Mouse (Mus musculus) splenic B cell, adult 2 months (primary cell): Measurements from ENCODE around the gene Lrrc4.

Experiments used
- DNase-seq: peaks from one replicate; pipeline ENCODE4 v3.0.0-alpha.2; 2011; ENCODE audit warnings: low read depth, low spot score
- H3K27me3 ChIP-seq: 2 replicates; pipeline ENCODE4 v1.6.1; 2012; ENCODE audit warnings: mild to moderate bottlenecking, low read length, moderate library complexity, mixed read lengths; ENCODE audit not compliant: control insufficient read depth, poor library complexity, insufficient read depth, severe bottlenecking
- H3K36me3 ChIP-seq: 2 replicates; pipeline ENCODE4 v1.6.1; 2012; ENCODE audit warnings: mild to moderate bottlenecking, low read length, moderate library complexity, mixed read lengths; ENCODE audit not compliant: control insufficient read depth, poor library complexity, insufficient read depth, severe bottlenecking

Lrrc4 gene

DNA sequence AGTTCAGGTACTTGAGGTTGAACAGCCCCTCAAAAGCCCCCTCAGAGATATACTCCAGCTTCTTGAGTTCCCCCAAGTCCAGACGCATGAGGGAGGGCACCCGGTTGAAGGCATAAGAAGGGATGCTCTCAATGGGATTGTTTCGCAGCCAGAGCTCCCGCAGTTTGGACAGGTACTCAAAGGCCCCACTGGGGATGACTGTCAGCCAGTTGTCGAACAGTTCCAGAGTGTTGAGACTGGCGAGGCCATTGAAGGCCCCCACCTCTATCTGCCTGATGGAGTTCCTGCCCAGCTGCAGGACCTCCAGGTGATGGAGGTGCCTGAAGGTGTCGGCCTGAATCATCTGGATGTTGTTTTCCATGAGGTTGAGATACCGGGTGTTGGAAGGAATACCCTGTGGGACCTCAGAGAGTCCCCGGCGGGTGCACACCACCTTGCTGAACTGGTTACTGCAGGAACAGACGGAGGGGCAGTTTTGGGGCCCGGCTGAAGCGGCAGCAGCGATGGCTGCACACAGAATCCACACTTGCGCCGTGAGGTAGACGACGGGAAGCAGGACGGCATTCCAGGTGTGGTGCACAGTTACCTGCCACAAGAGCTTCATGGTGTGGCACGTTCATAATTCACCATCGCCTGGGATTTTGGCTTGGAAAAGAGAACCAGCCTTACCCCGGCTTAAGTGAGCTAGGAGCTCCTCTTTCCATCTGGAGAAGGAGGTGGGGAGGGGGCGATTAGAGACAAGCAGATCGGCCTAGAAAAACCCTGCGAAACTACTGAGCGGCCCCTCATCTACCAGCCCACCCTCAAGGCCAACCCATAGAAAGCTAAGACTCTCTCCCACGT is at the start of gene Lrrc4:
Gene Lrrc4, minus strand, starts transcription at position 737 of the 843 bp plus-strand sequence.
- no peaks in the 10 kb centered on the region for H3K36me3 ChIP-seq
- no peak for DNase-seq
- H3K27me3 ChIP-seq = no peaks in the 10 kb centered on the region; the same call in 1 of the 2 replicates

DNA sequence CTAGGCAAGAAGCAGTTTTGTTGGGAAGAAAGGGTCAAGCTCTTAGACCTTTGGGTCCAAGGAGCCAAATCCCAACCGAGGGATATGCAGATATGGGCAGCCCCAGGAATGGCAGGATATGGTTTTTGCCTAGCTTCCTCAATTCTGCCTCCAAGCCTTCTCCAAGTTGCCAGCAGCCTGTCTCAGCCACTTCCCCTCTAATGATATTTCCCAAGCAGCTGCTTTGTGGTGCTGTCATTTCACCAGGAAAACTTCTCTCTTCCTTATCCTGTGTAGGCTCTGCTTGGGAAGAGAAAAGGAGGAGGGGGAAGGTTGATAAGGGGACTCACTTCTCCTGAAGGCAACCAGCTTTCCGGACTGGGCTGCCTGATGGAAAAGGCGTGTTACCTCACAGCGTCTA is 49.4 kb upstream of the Lrrc4 start:
- Histone ChIP-seq H3K27me3 (no peaks in the 10 kb centered on the region), H3K36me3 (no peaks in the 10 kb centered on the region; the same call in 1 of the 2 replicates)
- no peak for DNase-seq

DNA sequence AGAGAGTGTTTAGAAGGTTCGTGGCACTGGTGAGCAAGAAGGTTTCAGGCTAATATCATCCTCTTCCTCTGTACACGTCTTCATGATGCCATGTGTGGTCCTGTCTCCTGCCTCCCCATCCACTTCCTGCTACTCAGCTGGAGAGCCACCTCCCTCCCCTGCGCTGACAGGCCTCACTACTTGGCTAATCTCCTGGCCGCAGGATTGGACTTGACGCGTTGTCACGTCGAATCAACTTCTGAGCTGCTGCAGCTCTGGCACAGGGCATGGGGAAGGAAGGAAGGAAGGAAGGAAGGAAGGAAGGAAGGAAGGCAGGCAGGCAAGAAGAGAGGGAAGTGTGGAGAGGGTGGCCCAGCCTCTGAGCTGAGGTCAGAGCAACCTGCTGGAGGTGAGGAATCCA is 47.8 kb upstream of the Lrrc4 start:
- DNase-seq = no peak
- H3K36me3 ChIP-seq = no peaks in the 10 kb centered on the region; the same call in 1 of the 2 replicates
- H3K27me3 ChIP-seq = no peaks in the 10 kb centered on the region

DNA sequence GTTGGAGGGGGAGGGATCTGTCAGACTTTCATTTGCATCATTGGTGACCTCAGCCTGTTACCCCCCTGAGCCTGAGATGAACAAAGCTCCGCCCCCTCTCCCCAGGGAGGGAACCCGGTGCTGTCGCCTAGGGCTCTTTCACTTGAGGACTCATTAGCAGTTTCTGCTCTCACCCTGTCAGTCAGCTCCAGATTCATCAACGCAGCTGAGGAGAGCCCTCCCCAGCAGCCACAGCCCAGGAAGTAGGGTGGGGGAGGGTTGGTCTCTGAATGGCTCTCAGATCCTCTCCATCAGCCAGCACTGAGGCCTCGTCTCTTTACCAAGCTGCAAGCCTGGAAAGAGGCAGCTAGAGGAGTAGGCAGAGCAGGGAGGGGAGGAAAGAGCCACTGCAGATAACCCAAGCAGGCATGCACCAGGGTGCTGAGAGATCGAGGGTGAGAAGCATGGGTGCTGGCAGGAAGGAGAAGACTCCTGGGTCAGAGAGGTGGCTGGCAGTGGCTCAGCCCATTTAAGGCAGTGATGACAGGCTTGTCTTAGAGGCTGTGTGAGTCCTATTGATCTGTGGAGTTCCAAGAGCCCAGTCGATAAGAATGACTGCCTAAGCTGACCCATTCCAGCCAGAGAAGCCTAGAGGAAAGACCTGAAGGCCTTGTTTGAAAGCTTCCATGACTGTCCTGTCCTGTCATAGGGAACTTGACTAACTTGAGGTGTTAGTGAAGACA is 46.6 kb upstream of the Lrrc4 start:
- DNase-seq = peak; percentile 28
- no peaks in the 10 kb centered on the region; the same call in 1 of the 2 replicates for H3K36me3 ChIP-seq
- no peaks in the 10 kb centered on the region for H3K27me3 ChIP-seq

DNA sequence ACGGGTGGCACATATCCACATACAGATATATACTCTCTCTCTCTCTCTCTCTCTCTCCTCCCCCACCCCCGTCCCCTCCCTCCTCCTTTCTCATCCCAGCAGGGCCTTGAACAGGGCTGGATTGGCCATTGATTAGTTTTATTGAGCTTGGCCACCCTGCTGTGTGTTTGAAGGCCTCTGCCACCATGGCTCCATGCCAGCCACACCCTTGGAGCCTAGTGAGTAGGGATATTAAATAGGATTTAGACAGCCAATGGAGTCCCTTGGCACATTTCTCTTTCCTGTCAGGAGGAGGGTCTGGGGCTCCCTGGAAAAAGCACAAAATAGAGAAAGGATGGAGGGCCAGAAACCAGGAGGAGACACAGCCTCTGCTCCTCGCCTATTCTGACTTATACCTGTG is 44.9 kb upstream of the Lrrc4 start:
- DNase-seq = no peak
- H3K36me3 ChIP-seq = no peaks in the 10 kb centered on the region
- H3K27me3 ChIP-seq = no peaks in the 10 kb centered on the region

DNA sequence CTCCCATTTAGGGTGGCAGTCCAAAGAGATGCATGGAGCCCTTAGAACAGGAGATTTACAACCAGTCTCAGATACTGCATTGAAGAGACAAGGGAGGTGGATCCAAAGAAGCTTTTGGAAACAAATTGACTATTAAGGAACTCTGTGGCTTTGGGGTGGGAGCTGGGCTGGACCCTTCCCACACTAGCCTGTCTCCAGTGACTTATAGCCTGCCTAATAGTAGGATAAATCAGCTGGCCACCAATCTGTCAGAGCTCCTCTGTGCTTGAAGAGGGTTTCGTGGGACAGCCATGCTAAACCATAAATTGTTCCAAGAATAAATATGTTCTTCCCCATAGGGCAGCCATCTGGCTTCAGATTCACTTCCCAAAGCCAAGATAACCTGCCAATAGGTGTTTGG is 43.8 kb upstream of the Lrrc4 start:
- H3K36me3 ChIP-seq = no peaks in the 10 kb centered on the region
- no peak for DNase-seq
- no peaks in the 10 kb centered on the region for H3K27me3 ChIP-seq

DNA sequence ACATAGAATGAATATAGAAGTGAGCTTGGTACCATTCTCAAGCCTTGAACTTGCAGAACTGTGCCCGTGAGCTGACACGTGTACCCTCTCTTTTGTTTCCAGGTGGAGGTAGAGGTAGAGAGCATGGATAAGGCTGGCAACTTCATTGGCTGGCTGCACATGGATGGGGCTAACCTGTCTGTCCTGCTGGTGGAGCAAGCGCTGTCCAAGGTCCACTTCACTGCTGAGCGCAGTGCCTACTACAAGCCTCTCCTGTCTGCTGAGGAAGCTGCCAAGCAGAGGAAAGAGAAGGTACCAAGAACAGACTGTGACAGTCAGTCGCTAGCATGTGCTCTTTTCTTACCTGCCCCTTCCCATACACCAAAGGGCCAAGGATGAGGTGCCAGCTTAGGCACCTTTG is 43.2 kb upstream of the Lrrc4 start:
- Histone ChIP-seq H3K36me3 (no peaks in the 10 kb centered on the region), H3K27me3 (no peaks in the 10 kb centered on the region)
- no peak for DNase-seq

DNA sequence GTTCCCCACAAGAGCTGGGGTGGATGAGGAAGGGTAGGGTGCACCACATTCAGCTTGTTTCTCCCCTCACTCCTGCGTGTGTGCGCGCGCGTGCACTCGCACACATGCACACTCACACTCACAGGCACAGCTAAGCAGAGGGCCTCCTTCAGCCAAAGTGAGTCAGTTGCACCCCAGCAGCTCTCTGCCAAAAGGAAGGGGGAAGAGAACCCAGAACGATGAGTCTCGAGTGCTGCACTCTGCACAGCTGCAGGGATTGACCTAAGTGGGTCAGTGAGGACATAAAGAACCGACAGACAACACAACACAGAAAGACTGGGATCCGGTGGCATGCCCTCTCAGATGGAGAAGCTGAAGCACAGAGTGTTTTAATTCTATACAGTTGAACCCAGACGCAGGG is 42.5 kb upstream of the Lrrc4 start:
- Histone ChIP-seq H3K36me3 (no peaks in the 10 kb centered on the region), H3K27me3 (no peaks in the 10 kb centered on the region)
- no peak for DNase-seq

DNA sequence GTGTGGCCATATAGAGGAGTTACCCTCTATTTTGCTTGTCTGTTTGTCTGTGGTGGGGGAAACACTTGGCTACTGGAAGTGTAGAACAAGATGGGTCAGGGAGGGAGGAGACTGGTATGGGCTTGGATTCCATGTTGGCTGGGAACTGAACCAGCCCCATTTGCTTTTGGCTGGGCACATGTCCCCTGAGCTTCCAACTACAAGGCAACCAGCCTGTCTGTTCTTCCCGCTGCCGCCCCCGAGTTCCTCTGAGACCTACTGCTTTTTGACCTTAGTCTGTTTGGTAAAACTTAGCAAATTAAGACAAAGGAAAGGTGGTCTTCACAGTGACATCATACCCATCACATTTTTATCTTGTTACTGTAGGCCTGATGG is 40.9 kb upstream of the Lrrc4 start:
- DNase-seq = no peak
- H3K36me3 ChIP-seq = no peaks in the 10 kb centered on the region
- H3K27me3 ChIP-seq = no peaks in the 10 kb centered on the region

DNA sequence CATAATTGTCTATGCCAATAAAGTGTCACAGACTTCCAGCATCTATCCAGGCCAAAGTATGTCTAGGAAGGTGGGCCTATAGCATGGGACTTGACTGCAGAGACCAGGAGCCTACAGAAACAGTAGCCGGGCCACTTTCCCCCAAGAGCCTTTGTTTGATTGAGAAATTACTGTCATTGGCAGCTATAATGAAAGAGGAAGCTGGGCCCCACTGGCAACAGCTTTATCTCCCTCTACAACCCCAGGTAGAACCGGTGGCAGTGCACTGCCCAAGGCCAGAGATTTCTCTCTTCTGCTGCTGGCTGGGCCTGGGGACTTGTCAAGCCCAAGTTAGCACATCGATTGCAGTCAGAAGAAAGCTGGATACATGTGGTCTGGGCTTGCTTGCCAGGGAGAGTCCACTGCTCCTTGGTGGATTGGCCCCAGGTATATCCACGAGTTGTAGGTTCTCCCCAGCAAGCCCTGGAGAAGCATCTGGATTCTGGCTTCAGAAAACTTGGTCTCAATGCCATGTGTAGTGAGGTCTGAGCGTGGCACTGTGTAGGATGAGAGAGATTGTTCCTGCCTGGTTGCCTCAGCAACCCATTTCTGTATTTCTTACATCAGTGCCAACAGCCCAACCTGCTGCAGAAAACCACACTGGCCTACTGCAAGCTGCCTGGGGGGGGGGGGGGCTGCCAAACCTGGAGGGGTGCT is 40.3 kb upstream of the Lrrc4 start:
- no peaks in the 10 kb centered on the region for H3K36me3 ChIP-seq
- no peak for DNase-seq
- H3K27me3 ChIP-seq = no peaks in the 10 kb centered on the region

DNA sequence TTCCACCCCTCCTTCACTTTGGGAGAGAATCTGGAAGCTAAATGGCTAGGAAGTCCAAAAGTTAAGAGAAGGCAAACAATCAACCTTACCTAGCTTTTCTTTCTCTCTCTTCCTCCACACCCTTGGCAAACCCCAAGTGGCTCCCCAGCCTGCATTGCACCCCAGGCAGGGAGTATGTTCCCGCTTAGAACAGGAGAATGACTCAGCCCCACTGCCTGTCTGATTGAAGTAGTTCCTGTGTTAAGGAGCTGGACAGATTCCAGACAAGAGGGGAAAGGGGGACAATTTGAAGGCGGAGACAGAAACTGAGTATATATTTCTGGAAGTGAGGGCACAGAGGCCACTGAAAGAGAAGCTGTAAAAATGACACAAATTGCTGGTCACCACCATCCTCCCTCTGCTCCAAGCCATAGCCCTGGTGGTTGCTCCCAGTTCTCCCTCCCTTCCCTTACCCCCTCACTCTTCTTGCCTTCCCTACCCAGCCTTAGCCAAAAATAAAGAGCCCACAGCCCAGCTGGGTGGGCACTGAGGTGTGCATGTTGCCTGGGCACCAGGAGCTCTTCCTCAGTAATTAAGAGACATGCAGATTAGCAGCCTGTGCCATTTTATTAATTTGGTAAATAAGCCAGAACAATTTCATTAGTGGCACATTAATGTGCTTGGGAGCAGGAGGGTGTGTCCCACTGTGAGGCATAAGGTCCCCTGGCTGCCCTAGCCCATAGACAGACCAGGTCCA is 36.1 kb upstream of the Lrrc4 start:
- DNase-seq = no peak
- Histone ChIP-seq H3K27me3 (no peaks in the 10 kb centered on the region), H3K36me3 (no peaks in the 10 kb centered on the region; the same call in 1 of the 2 replicates)

DNA sequence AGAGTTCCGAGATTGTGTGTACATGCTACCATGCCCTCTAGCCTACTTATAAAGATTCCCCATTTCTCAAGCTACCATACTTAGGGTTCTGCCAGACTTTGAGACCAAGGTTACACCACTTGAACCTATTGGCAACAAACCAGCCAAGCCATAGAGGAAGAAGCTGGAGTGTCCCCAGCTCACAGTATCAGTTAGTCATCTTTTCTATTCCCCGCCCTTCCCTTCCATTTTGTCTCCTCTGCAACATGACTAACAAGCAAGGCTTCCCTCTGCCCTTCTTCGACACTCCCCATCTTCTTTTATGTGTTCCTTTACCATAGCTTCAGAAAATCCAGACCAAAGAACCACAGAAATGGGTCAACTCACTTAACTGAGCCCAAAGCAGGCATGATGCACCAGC is 34.7 kb upstream of the Lrrc4 start:
- H3K36me3 ChIP-seq = no peaks in the 10 kb centered on the region; the same call in 1 of the 2 replicates
- DNase-seq = no peak
- H3K27me3 ChIP-seq = no peaks in the 10 kb centered on the region

DNA sequence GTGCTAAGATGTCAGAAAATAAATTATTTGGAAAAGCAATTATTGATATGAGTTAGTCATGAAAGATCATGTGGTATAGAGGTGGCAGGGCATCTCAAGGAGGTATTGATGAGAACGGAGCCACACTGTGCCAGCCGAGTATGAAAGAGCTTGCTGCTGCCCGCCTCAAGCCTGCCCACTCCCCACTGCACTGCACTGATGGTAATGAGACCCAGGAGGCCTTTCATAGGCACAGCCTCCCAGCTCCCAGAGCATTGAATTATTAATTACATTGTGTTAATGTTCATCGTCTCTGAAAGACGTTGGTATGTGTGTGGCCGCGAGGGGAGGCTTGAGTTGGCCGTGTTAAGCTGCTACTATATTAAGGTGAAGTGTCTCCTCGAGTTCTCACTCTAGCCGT is 33.6 kb upstream of the Lrrc4 start:
- no peak for DNase-seq
- Histone ChIP-seq H3K27me3 (no peaks in the 10 kb centered on the region), H3K36me3 (no peaks in the 10 kb centered on the region; the same call in 1 of the 2 replicates)

DNA sequence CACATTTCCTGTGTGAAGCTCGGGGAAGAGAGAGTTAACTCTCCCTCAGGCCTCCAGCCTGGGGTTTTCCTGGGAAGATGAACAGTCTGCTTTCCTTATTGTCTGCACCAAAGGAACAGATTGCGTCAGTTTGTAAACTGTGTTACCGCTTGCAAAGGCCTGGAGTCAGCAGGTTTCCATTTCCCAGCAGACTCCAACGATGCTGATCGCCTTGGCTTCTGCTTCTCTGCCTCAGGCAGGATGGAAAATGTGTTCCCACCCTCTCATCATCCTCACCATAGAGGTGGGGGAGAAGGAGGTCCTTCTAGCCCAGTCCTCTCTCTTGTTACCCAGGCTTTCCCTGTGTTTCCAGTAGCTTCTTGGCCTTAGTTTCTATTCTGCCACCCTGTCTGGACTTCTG is 33.1 kb upstream of the Lrrc4 start:
- no peak for DNase-seq
- Histone ChIP-seq H3K36me3 (no peaks in the 10 kb centered on the region; the same call in 1 of the 2 replicates), H3K27me3 (no peaks in the 10 kb centered on the region)
